Mouse (Mus musculus): ENCODE measurements around the gene Sez6. TPM values are rescaled to one million over a fixed set of nuclear protein-coding genes. Genes with fewer than 3 reads are reported as not detected.

Gene Sez6
- polyA plus RNA-seq, 1 experiment, result not detected

DNA sequence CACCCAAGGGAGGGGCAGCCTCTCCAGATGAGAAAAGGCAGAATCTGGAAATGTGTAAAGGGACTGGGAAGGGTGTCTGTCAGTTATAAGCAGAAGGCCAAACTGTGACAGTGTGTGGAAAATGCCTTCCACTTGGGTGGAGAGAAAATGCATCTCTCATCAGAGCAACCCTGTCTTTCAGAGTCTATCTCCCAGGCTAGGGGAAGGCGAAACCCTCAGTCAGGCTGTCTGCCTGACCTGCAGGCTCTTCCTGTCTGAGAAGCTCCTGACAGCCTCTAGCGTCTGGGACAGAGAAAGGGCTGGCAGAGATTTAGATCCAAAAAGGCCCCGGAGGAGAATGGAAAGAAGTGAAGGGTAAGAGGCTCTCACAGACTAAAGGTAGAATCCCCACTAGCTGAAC, 26.8 kb upstream of the Sez6 start:
- Histone ChIP-seq H3K27ac (ENCODE audit: insufficient read depth, low read length) (no peak overlapping the region), H3K4me1 (ENCODE audit: control insufficient read depth, insufficient read depth, insufficient read length) (no peaks in the 10 kb centered on the region), H3K27me3 (ENCODE audit: control insufficient read depth, insufficient read depth, low read length) (0 out of 2 replicates have a peak, but pooled peaks cover 1% of the 10 kb centered on the region), H3K4me3 (ENCODE audit: extremely low read depth, insufficient read depth, insufficient read length) (no peak overlapping the region), H3K36me3 (ENCODE audit: control insufficient read depth, insufficient read depth, low read length) (no peaks in the 10 kb centered on the region)
- no peak for DNase-seq (ENCODE audit: low read depth in 1 of 2, low spot score in 2 of 2)
- WGBS, result 49% methylated on average over 3 of the region's 3 CpGs
- TF ChIP-seq CTCF (IDR thresholded peaks at IDR 0.05; ENCODE audit: extremely low read depth, insufficient read depth, insufficient read length, insufficient replicate concordance), result no peak
- TF ChIP-seq POLR2A (IDR thresholded peaks at IDR 0.05; ENCODE audit: low read depth, low read length), result no peak

DNA sequence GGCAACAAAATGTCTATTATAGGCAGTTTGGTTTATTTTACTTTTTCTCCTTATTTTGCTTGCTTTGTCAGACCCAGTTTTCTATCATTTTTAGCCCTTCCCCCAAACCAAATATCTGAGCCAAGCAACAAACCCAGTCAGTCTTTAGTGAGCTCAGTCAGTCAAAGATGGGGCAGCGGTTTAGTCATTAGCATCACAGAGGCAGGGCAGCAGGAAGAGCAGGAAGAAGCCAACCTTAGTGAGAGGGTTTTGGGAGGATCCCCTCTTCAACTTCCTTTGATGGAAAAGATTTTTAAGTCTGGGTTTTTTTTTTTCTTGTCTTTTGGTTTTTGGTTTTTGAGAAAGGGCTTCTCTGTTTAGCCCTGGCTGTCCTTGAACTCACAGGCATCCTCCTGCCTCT, 25.9 kb upstream of the Sez6 start:
- H3K27ac ChIP-seq (ENCODE audit: insufficient read depth, low read length), result no peak overlapping the region
- H3K27me3 ChIP-seq (ENCODE audit: control insufficient read depth, insufficient read depth, low read length), result 0 out of 2 replicates have a peak, but pooled peaks cover 1% of the 10 kb centered on the region
- TF ChIP-seq POLR2A (IDR thresholded peaks at IDR 0.05; ENCODE audit: low read depth, low read length), result no peak
- TF ChIP-seq CTCF (IDR thresholded peaks at IDR 0.05; ENCODE audit: extremely low read depth, insufficient read depth, insufficient read length, insufficient replicate concordance), result no peak
- no peak for DNase-seq (ENCODE audit: low read depth in 1 of 2, low spot score in 2 of 2)
- WGBS, result 48% methylated on average over 1 of the region's 1 CpGs
- H3K4me3 ChIP-seq (ENCODE audit: extremely low read depth, insufficient read depth, insufficient read length), result no peak overlapping the region
- H3K36me3 ChIP-seq (ENCODE audit: control insufficient read depth, insufficient read depth, low read length), result no peaks in the 10 kb centered on the region
- H3K4me1 ChIP-seq (ENCODE audit: control insufficient read depth, insufficient read depth, insufficient read length), result no peaks in the 10 kb centered on the region

DNA sequence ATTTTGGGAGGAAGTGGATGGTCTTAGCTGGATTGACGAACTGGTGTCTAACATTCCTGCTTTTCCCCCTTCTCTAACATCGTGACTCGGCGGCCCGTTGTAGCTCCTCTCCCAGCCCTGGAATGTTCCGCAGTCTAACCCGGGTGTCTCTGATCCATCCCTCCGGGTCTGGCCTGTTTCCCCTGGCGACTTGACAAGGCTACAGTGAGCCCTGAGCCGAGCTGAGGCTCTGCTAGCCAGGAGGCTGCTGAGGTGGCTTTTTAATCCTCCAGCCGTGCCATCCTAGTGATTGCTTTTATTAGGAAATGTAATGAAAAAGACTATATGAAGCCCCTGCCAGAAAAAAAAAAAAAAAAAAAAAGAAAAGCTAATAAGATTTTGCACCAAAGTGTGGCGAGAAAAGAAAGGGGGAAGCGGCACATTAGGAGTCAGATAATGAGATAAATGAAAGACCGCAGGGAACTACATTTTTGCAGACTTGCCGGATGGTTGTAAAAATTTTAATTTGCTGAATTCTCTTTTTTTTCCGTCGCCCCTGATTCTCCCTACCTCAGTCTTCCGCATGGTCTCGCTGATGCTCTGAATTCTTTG, 24.4 kb upstream of the Sez6 start:
- 59% methylated on average over 19 of the region's 19 CpGs for WGBS
- no peak for DNase-seq (ENCODE audit: low read depth in 1 of 2, low spot score in 2 of 2)
- Histone ChIP-seq H3K4me1 (ENCODE audit: control insufficient read depth, insufficient read depth, insufficient read length) (no peaks in the 10 kb centered on the region), H3K4me3 (ENCODE audit: extremely low read depth, insufficient read depth, insufficient read length) (no peak overlapping the region), H3K27me3 (ENCODE audit: control insufficient read depth, insufficient read depth, low read length) (0 out of 2 replicates have a peak, but pooled peaks cover 1% of the 10 kb centered on the region), H3K27ac (ENCODE audit: insufficient read depth, low read length) (no peak overlapping the region), H3K36me3 (ENCODE audit: control insufficient read depth, insufficient read depth, low read length) (no peaks in the 10 kb centered on the region)
- TF ChIP-seq CTCF (IDR thresholded peaks at IDR 0.05; ENCODE audit: extremely low read depth, insufficient read depth, insufficient read length, insufficient replicate concordance) (no peak), POLR2A (IDR thresholded peaks at IDR 0.05; ENCODE audit: low read depth, low read length) (no peak)

DNA sequence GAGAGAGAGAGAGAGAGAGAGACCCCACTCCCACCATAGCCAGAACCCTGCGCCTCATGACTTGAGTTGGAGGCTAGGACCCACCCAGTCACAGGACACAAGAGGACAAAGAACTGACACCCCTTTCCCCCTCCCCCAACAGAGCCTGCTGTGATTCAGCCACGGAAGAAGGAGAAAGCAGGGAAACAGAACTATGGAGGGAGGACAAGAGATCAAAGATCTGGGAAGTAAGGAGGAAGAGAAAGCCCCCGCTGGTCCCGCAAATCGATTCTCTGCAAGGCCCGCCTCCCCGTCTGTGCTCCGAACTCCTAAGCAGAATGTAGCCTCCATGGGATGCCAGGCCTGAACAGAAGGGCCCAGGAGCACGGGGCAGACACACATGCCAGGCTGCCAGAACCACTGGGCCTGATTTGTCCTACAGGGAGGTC, 23.8 kb upstream of the Sez6 start:
- Histone ChIP-seq H3K4me3 (ENCODE audit: extremely low read depth, insufficient read depth, insufficient read length) (no peak overlapping the region), H3K36me3 (ENCODE audit: control insufficient read depth, insufficient read depth, low read length) (no peaks in the 10 kb centered on the region), H3K4me1 (ENCODE audit: control insufficient read depth, insufficient read depth, insufficient read length) (no peaks in the 10 kb centered on the region), H3K27me3 (ENCODE audit: control insufficient read depth, insufficient read depth, low read length) (0 out of 2 replicates have a peak, but pooled peaks cover 1% of the 10 kb centered on the region), H3K27ac (ENCODE audit: insufficient read depth, low read length) (no peak overlapping the region)
- DNase-seq (ENCODE audit: low read depth in 1 of 2, low spot score in 2 of 2), result no peak
- WGBS, result 43% methylated on average over 9 of the region's 9 CpGs
- no peak for TF ChIP-seq CTCF (IDR thresholded peaks at IDR 0.05; ENCODE audit: extremely low read depth, insufficient read depth, insufficient read length, insufficient replicate concordance)

DNA sequence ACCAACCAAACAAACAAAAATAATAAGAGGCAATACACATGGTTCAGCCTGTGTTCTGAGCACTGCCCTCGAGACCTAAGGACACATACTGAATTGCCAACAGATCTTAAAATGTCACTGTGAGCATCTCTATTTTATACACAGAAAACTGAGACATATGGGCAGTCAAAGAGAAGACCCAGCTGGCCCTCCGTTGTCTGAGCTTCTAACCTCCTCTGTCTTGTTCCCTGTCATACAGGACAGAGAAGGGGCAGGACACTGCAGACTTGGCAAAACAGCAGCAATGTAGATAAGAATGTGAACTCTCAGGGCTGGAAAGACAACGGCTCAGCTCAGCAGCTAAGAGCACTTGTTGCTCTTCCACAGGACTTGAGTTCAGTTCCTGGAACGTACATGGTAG, 22.1 kb upstream of the Sez6 start:
- DNase-seq (ENCODE audit: low read depth in 1 of 2, low spot score in 2 of 2), result no peak
- Histone ChIP-seq H3K27me3 (ENCODE audit: control insufficient read depth, insufficient read depth, low read length) (0 out of 2 replicates have a peak, but pooled peaks cover 1% of the 10 kb centered on the region), H3K36me3 (ENCODE audit: control insufficient read depth, insufficient read depth, low read length) (no peaks in the 10 kb centered on the region), H3K4me3 (ENCODE audit: extremely low read depth, insufficient read depth, insufficient read length) (no peak overlapping the region), H3K27ac (ENCODE audit: insufficient read depth, low read length) (no peak overlapping the region), H3K4me1 (ENCODE audit: control insufficient read depth, insufficient read depth, insufficient read length) (no peaks in the 10 kb centered on the region)
- TF ChIP-seq POLR2A (IDR thresholded peaks at IDR 0.05; ENCODE audit: low read depth, low read length), result no peak
- no peak for TF ChIP-seq CTCF (IDR thresholded peaks at IDR 0.05; ENCODE audit: extremely low read depth, insufficient read depth, insufficient read length, insufficient replicate concordance)
- WGBS, result 78% methylated on average over 4 of the region's 4 CpGs

DNA sequence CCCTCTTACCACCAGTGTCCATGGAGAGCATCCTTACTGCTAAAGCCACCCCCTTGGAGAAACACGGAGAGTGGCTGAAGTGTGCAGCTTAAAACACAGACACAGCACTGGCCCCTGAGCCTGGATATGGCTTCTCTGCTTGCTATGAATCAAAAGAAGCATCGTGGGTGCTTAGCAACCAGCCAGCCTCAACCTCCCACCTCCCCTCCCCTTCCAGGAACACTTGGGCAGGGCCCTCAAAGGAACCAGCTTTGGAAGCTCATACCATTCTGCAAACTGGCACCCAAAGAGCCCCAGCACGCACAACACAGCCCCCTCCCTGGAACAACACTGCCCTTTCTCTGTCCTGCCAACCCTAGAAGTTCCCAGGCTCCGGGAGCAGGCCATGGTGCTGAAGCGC, 21.2 kb upstream of the Sez6 start:
- 48% methylated on average over 5 of the region's 5 CpGs for WGBS
- DNase-seq (ENCODE audit: low read depth in 1 of 2, low spot score in 2 of 2), result no peak
- Histone ChIP-seq H3K36me3 (ENCODE audit: control insufficient read depth, insufficient read depth, low read length) (no peaks in the 10 kb centered on the region), H3K4me1 (ENCODE audit: control insufficient read depth, insufficient read depth, insufficient read length) (no peaks in the 10 kb centered on the region), H3K27me3 (ENCODE audit: control insufficient read depth, insufficient read depth, low read length) (0 out of 2 replicates have a peak, but pooled peaks cover under 1% of the 10 kb centered on the region), H3K4me3 (ENCODE audit: extremely low read depth, insufficient read depth, insufficient read length) (no peak overlapping the region), H3K27ac (ENCODE audit: insufficient read depth, low read length) (no peak overlapping the region)
- TF ChIP-seq CTCF (IDR thresholded peaks at IDR 0.05; ENCODE audit: extremely low read depth, insufficient read depth, insufficient read length, insufficient replicate concordance) (no peak), POLR2A (IDR thresholded peaks at IDR 0.05; ENCODE audit: low read depth, low read length) (no peak)

DNA sequence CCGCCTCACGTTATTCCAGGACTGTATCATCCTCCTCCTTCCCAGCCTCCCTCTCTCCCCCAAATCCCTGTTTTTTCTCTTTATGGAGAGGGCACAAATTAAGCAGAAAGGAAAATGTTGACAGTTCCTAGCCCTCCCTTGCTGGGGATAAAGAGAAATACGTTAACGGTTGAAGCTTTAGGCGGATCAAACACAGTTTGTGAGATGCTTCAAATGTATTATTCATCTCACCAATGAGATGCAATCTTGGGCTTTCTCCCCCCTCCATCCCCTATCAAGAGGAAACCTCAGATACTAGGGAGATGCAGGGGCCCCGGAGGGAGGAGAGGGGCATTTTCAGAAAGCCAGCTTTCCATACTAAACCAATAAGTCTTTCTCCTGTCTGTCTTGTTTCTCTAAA, 20.8 kb upstream of the Sez6 start:
- no peaks in the 10 kb centered on the region for H3K4me1 ChIP-seq (ENCODE audit: control insufficient read depth, insufficient read depth, insufficient read length)
- H3K27ac ChIP-seq (ENCODE audit: insufficient read depth, low read length), result no peak overlapping the region
- H3K4me3 ChIP-seq (ENCODE audit: extremely low read depth, insufficient read depth, insufficient read length), result no peak overlapping the region
- peaks cover 3% of the 10 kb centered on the region; the same call in 1 of the 2 replicates for H3K27me3 ChIP-seq (ENCODE audit: control insufficient read depth, insufficient read depth, low read length)
- DNase-seq (ENCODE audit: low read depth in 1 of 2, low spot score in 2 of 2), result no peak
- H3K36me3 ChIP-seq (ENCODE audit: control insufficient read depth, insufficient read depth, low read length), result no peaks in the 10 kb centered on the region
- no peak for TF ChIP-seq CTCF (IDR thresholded peaks at IDR 0.05; ENCODE audit: extremely low read depth, insufficient read depth, insufficient read length, insufficient replicate concordance)
- no peak for TF ChIP-seq POLR2A (IDR thresholded peaks at IDR 0.05; ENCODE audit: low read depth, low read length)
- 38% methylated on average over 6 of the region's 6 CpGs for WGBS
